Mouse (Mus musculus) adrenal gland, postnatal 10 days (tissue): ENCODE measurements at regions not wholly inside any gene's neighbourhood (a gene's known extent, or its start where the extent isn't known, plus 50 kb on each side); places are given as distances from the start of the nearest gene placed in this dataset.

Source experiments
- DNase-seq: peaks from one replicate; pipeline ENCODE4 v3.0.0; 2021; ENCODE audit warnings: mixed read lengths

- no peak for DNase-seq
Observed at GRCm38 (mm10) chrX:42431851-42432635, 57.4 kb upstream of the Tex13c2 start.
